Mouse (Mus musculus) embryonic facial prominence, embryonic 13.5 days (tissue): Measurements from ENCODE around the gene Fam120a. TPM values are rescaled to one million over a fixed set of nuclear protein-coding genes. Genes with fewer than 3 reads are reported as not detected.

Experiments used
- ATAC-seq: fragments of 200-750 bp; cut with Nextera tagmentation; 2 replicates; pipeline ENCODE4 v1.8.0; 2017; ENCODE audit warnings: low read depth; ENCODE audit not compliant: insufficient number of reproducible peaks, insufficient read depth, low FRiP score, low TSS enrichment
- H3K27ac ChIP-seq: fragments of 300-500 bp; sonication (generic); 2 replicates; pipeline ENCODE4 v1.5.1; 2015; ENCODE audit warnings: moderate library complexity, mild to moderate bottlenecking, inconsistent platforms
- H3K27me3 ChIP-seq: fragments of 300-500 bp; sonication (generic); 2 replicates; pipeline ENCODE4 v1.6.1; 2015; ENCODE audit warnings: mild to moderate bottlenecking, inconsistent platforms
- H3K36me3 ChIP-seq: fragments of 300-500 bp; sonication (generic); 2 replicates; pipeline ENCODE4 v1.6.1; 2015; ENCODE audit warnings: mild to moderate bottlenecking, inconsistent platforms
- H3K4me1 ChIP-seq: fragments of 300-500 bp; sonication (generic); 2 replicates; pipeline ENCODE4 v1.6.1; 2015; ENCODE audit warnings: inconsistent platforms
- H3K4me2 ChIP-seq: fragments of 300-500 bp; sonication (generic); 2 replicates; pipeline ENCODE4 v1.6.1; 2015; ENCODE audit warnings: moderate library complexity, mild to moderate bottlenecking, inconsistent platforms
- H3K4me3 ChIP-seq: fragments of 300-500 bp; sonication (generic); 2 replicates; pipeline ENCODE4 v1.5.1; 2015; ENCODE audit warnings: mild to moderate bottlenecking, inconsistent platforms
- H3K9ac ChIP-seq: fragments of 300-500 bp; sonication (generic); 2 replicates; pipeline ENCODE4 v1.6.1; 2015; ENCODE audit warnings: mild to moderate bottlenecking, inconsistent platforms
- H3K9me3 ChIP-seq: fragments of 300-500 bp; sonication (generic); 2 replicates; pipeline ENCODE4 v1.6.1; 2016; ENCODE audit warnings: inconsistent platforms
- WGBS: fragments of 180-500 bp; shearing (Covaris S2); methylation state at CpG from one replicate; pipeline ENCODE4 v1.1.7; 2015; ENCODE audit warnings: mixed read lengths; 5-methylcytosine and 5-hydroxymethylcytosine counted together
- polyA plus RNA-seq: library from polyadenylated mRNA; unstranded; fragments of >200 nt; fragmentation: Nextera tagmentation; extraction: Ambion mirVana; gene quantifications from 2 replicates; pipeline ENCODE4 v1.2.1, GENCODE M21; 2015

Fam120a gene
- polyA plus RNA-seq, 1 experiment from 2014 or later, result 25.1 TPM

GRCm38 (mm10) chr13:48864673-48865356 lies 103.0 kb downstream of the Fam120a start:
- H3K9me3 ChIP-seq, result no peaks in the 10 kb centered on the region
- no peak overlapping the region for H3K9ac ChIP-seq
- ATAC-seq, result no peak
- peaks cover 61% of the 10 kb centered on the region for H3K4me1 ChIP-seq
- H3K27ac ChIP-seq, result 0 out of 2 replicates have a peak overlapping the region, but pooled peaks have one; percentile 12
- H3K36me3 ChIP-seq, result no peaks in the 10 kb centered on the region
- no peaks in the 10 kb centered on the region for H3K27me3 ChIP-seq
- no peak overlapping the region for H3K4me3 ChIP-seq
- no peak overlapping the region for H3K4me2 ChIP-seq
- 71% methylated on average over 12 of the region's 12 CpGs for WGBS

GRCm38 (mm10) chr13:48863556-48863955 lies 104.3 kb downstream of the Fam120a start:
- WGBS, result 22% methylated on average over 9 of the region's 9 CpGs
- H3K36me3 ChIP-seq, result no peaks in the 10 kb centered on the region
- no peaks in the 10 kb centered on the region for H3K9me3 ChIP-seq
- peak overlapping the region; percentile 41; the same call in 1 of the 2 replicates for H3K4me2 ChIP-seq
- no peak overlapping the region for H3K9ac ChIP-seq
- ATAC-seq, result no peak
- peak overlapping the region; percentile 87 for H3K27ac ChIP-seq
- H3K4me3 ChIP-seq, result 0 out of 2 replicates have a peak overlapping the region, but pooled peaks have one; percentile 0
- peaks cover 64% of the 10 kb centered on the region for H3K4me1 ChIP-seq
- H3K27me3 ChIP-seq, result no peaks in the 10 kb centered on the region

- H3K4me2 ChIP-seq, result no peak overlapping the region
- H3K4me1 ChIP-seq, result peaks cover 70% of the 10 kb centered on the region
- no peak overlapping the region for H3K4me3 ChIP-seq
- H3K9me3 ChIP-seq, result no peaks in the 10 kb centered on the region
- 93% methylated on average over 1 of the region's 1 CpGs for whole genome bisulfite sequencing
- no peak for ATAC-seq
- H3K9ac ChIP-seq, result no peak overlapping the region
- no peaks in the 10 kb centered on the region for H3K27me3 ChIP-seq
- H3K36me3 ChIP-seq, result no peaks in the 10 kb centered on the region
- no peak overlapping the region for H3K27ac ChIP-seq
Observed at GRCm38 (mm10) chr13:48861913-48862312, 105.9 kb downstream of the Fam120a start.

GRCm38 (mm10) chr13:48858779-48859178 lies 109.0 kb downstream of the Fam120a start:
- ATAC-seq, result no peak
- Histone ChIP-seq H3K36me3 (no peaks in the 10 kb centered on the region), H3K27ac (no peak overlapping the region), H3K27me3 (no peaks in the 10 kb centered on the region), H3K4me2 (no peak overlapping the region), H3K9me3 (no peaks in the 10 kb centered on the region), H3K4me3 (no peak overlapping the region), H3K9ac (peak overlapping the region; percentile 28; the same call in 1 of the 2 replicates), H3K4me1 (peaks cover 80% of the 10 kb centered on the region)
- 63% methylated on average over 4 of the region's 4 CpGs for WGBS

- WGBS, result 71% methylated on average over 6 of the region's 6 CpGs
- no peak for ATAC-seq
- Histone ChIP-seq H3K9ac (peak overlapping the region; percentile 28; the same call in 1 of the 2 replicates), H3K4me2 (no peak overlapping the region), H3K27ac (peak overlapping the region; percentile 33; the same call in 1 of the 2 replicates), H3K4me1 (peaks cover 80% of the 10 kb centered on the region), H3K27me3 (no peaks in the 10 kb centered on the region), H3K4me3 (no peak overlapping the region), H3K9me3 (no peaks in the 10 kb centered on the region), H3K36me3 (no peaks in the 10 kb centered on the region)
Observed at GRCm38 (mm10) chr13:48858054-48858453, 109.8 kb downstream of the Fam120a start.

GRCm38 (mm10) chr13:48857246-48857932 lies 110.4 kb downstream of the Fam120a start:
- Histone ChIP-seq H3K27ac (no peak overlapping the region), H3K9ac (peak overlapping the region; percentile 49; the same call in 1 of the 2 replicates)

GRCm38 (mm10) chr13:48853947-48854346 lies 113.9 kb downstream of the Fam120a start:
- 49% methylated on average over 3 of the region's 3 CpGs for WGBS
- H3K36me3 ChIP-seq, result no peaks in the 10 kb centered on the region
- ATAC-seq, result no peak

More at GRCm38 (mm10) chr13:48857246-48857932, 110.4 kb downstream of the Fam120a start:
- no peak overlapping the region for H3K4me3 ChIP-seq
- WGBS, result 35% methylated on average over 7 of the region's 7 CpGs
- H3K4me2 ChIP-seq, result no peak overlapping the region
- no peaks in the 10 kb centered on the region for H3K36me3 ChIP-seq
- H3K27me3 ChIP-seq, result no peaks in the 10 kb centered on the region
- no peak for ATAC-seq
- H3K4me1 ChIP-seq, result peaks cover 77% of the 10 kb centered on the region
- no peaks in the 10 kb centered on the region for H3K9me3 ChIP-seq

GRCm38 (mm10) chr13:48853475-48853874 lies 114.3 kb downstream of the Fam120a start:
- no peaks in the 10 kb centered on the region for H3K9me3 ChIP-seq
- H3K27ac ChIP-seq, result peak overlapping the region; percentile 62
- H3K4me1 ChIP-seq, result peaks cover 82% of the 10 kb centered on the region
- ATAC-seq, result no peak
- H3K4me3 ChIP-seq, result no peak overlapping the region
- H3K9ac ChIP-seq, result no peak overlapping the region
- H3K27me3 ChIP-seq, result no peaks in the 10 kb centered on the region
- no peak overlapping the region for H3K4me2 ChIP-seq
- 20% methylated on average over 2 of the region's 2 CpGs for WGBS
- peaks cover 2% of the 10 kb centered on the region; the same call in 1 of the 2 replicates for H3K36me3 ChIP-seq

More at GRCm38 (mm10) chr13:48853947-48854346, 113.9 kb downstream of the Fam120a start:
- H3K9me3 ChIP-seq, result no peaks in the 10 kb centered on the region
- H3K27me3 ChIP-seq, result no peaks in the 10 kb centered on the region
- H3K4me1 ChIP-seq, result peaks cover 85% of the 10 kb centered on the region
- H3K4me2 ChIP-seq, result no peak overlapping the region
- H3K4me3 ChIP-seq, result no peak overlapping the region
- H3K9ac ChIP-seq, result no peak overlapping the region
- H3K27ac ChIP-seq, result peak overlapping the region; percentile 62

- peaks cover 4% of the 10 kb centered on the region; the same call in 1 of the 2 replicates for H3K36me3 ChIP-seq
- WGBS, result 73% methylated on average over 3 of the region's 3 CpGs
Observed at GRCm38 (mm10) chr13:48852859-48853258, 115.0 kb downstream of the Fam120a start.

GRCm38 (mm10) chr13:48851719-48852118 lies 116.1 kb downstream of the Fam120a start:
- WGBS, result 81% methylated on average over 5 of the region's 5 CpGs
- Histone ChIP-seq H3K4me3 (no peak overlapping the region), H3K9me3 (no peaks in the 10 kb centered on the region), H3K36me3 (peaks cover 4% of the 10 kb centered on the region; the same call in 1 of the 2 replicates), H3K4me2 (no peak overlapping the region), H3K9ac (no peak overlapping the region), H3K27ac (no peak overlapping the region), H3K27me3 (no peaks in the 10 kb centered on the region), H3K4me1 (peaks cover 68% of the 10 kb centered on the region)
- no peak for ATAC-seq

More at GRCm38 (mm10) chr13:48852859-48853258, 115.0 kb downstream of the Fam120a start:
- H3K27ac ChIP-seq, result no peak overlapping the region
- H3K4me2 ChIP-seq, result no peak overlapping the region
- H3K9me3 ChIP-seq, result no peaks in the 10 kb centered on the region
- H3K27me3 ChIP-seq, result no peaks in the 10 kb centered on the region
- H3K9ac ChIP-seq, result no peak overlapping the region
- H3K4me1 ChIP-seq, result peaks cover 79% of the 10 kb centered on the region
- H3K4me3 ChIP-seq, result no peak overlapping the region
- no peak for ATAC-seq

- no peak overlapping the region for H3K4me2 ChIP-seq
- ATAC-seq, result no peak
- no peak overlapping the region for H3K27ac ChIP-seq
- H3K36me3 ChIP-seq, result peaks cover 4% of the 10 kb centered on the region; the same call in 1 of the 2 replicates
- H3K9ac ChIP-seq, result no peak overlapping the region
- WGBS, result 71% methylated on average over 8 of the region's 8 CpGs
- H3K4me3 ChIP-seq, result no peak overlapping the region
- H3K9me3 ChIP-seq, result no peaks in the 10 kb centered on the region
- peaks cover 58% of the 10 kb centered on the region for H3K4me1 ChIP-seq
- no peaks in the 10 kb centered on the region for H3K27me3 ChIP-seq
Observed at GRCm38 (mm10) chr13:48850771-48851170, 117.0 kb downstream of the Fam120a start.
